Mouse (Mus musculus): Measurements from ENCODE around the gene Ccdc120. TPM values are rescaled to one million over a fixed set of nuclear protein-coding genes. Genes with fewer than 3 reads are reported as not detected.
A peak's percentile ranks its signal among the peaks of the same experiment; 100 is the strongest.
"Not testable (repeated sequence)": the region's sequence is repeated elsewhere in the genome, so short reads cannot be mapped to it uniquely, and the experiment has no call there.

The Ccdc120 gene
- total RNA-seq, 2 experiments from 2014 or later, result 9.0 to 10.8 TPM

GRCm38 (mm10) chrX:7762137-7762920, 11.6 kb upstream of the Ccdc120 start, which contains the start of gene Tfe3:
TSS of gene Tfe3 (plus strand) at chrX:7762560.
- peak; percentile 63 to 69 for DNase-seq (ENCODE audit: low spot score in 2 of 2)

GRCm38 (mm10) chrX:7753627-7754026, 2.9 kb upstream of the Ccdc120 start:
- DNase-seq (ENCODE audit: low spot score in 2 of 2), result not testable (repeated sequence)

GRCm38 (mm10) chrX:7745429-7745828, 5.3 kb downstream of the Ccdc120 start:
- no peak for DNase-seq (ENCODE audit: low spot score in 2 of 2)

GRCm38 (mm10) chrX:7744940-7745339, 5.8 kb downstream of the Ccdc120 start:
- no peak for DNase-seq (ENCODE audit: low spot score in 2 of 2)

- no peak for DNase-seq (ENCODE audit: low spot score in 2 of 2)
Measured at GRCm38 (mm10) chrX:7743470-7743869, 7.2 kb downstream of the Ccdc120 start.

GRCm38 (mm10) chrX:7741103-7741502, 9.6 kb downstream of the Ccdc120 start:
- no peak for DNase-seq (ENCODE audit: low spot score in 2 of 2)

- DNase-seq (ENCODE audit: low spot score in 2 of 2), result no peak
Measured at GRCm38 (mm10) chrX:7740082-7740819, 10.5 kb downstream of the Ccdc120 start.

GRCm38 (mm10) chrX:7739336-7740081, 11.2 kb downstream of the Ccdc120 start:
- no peak for DNase-seq (ENCODE audit: low spot score in 2 of 2)

GRCm38 (mm10) chrX:7733571-7734156, 17.0 kb downstream of the Ccdc120 start:
- peak; percentile 32 to 46 for DNase-seq (ENCODE audit: low spot score in 2 of 2)

GRCm38 (mm10) chrX:7728922-7729265, 21.8 kb downstream of the Ccdc120 start:
- DNase-seq (ENCODE audit: low spot score in 2 of 2), result no peak

- DNase-seq (ENCODE audit: low spot score in 2 of 2), result peak; percentile 24 to 47
Measured at GRCm38 (mm10) chrX:7728215-7728921, 22.3 kb downstream of the Ccdc120 start, which contains the start of gene Praf2. TSS of gene Praf2 (plus strand) at chrX:7728439.

GRCm38 (mm10) chrX:7727176-7727575, 23.5 kb downstream of the Ccdc120 start:
- DNase-seq (ENCODE audit: low spot score in 2 of 2), result no peak

GRCm38 (mm10) chrX:7725841-7726240, 24.9 kb downstream of the Ccdc120 start:
- DNase-seq (ENCODE audit: low spot score in 2 of 2), result no peak

- no peak for DNase-seq (ENCODE audit: low spot score in 2 of 2)
Measured at GRCm38 (mm10) chrX:7724135-7724534, 26.6 kb downstream of the Ccdc120 start.

GRCm38 (mm10) chrX:7722691-7723090, 28.0 kb downstream of the Ccdc120 start:
- no peak for DNase-seq (ENCODE audit: low spot score in 2 of 2)

- DNase-seq (ENCODE audit: low spot score in 2 of 2), result no peak
Measured at GRCm38 (mm10) chrX:7722282-7722611, 28.5 kb downstream of the Ccdc120 start.

- peak; percentile 22 to 43 for DNase-seq (ENCODE audit: low spot score in 2 of 2)
Measured at GRCm38 (mm10) chrX:7721514-7722281, 29.0 kb downstream of the Ccdc120 start, which contains the start of gene Gm45208. TSS of gene Gm45208 (plus strand) at chrX:7722245.

- DNase-seq (ENCODE audit: low spot score in 2 of 2), result not testable (repeated sequence)
Measured at GRCm38 (mm10) chrX:7716058-7716457, 34.6 kb downstream of the Ccdc120 start.

- DNase-seq (ENCODE audit: low spot score in 2 of 2), result peak; percentile 24 to 69
Measured at GRCm38 (mm10) chrX:7714135-7714899, 36.4 kb downstream of the Ccdc120 start, which contains the start of gene Wdr45. TSS of gene Wdr45 (plus strand) at chrX:7714333.

All from adrenal gland, postnatal 4 days (tissue).